Mouse (Mus musculus) adrenal gland, postnatal 36 days (tissue): ENCODE measurements around the gene Hoxa2. TPM values are rescaled to one million over a fixed set of nuclear protein-coding genes. Genes with fewer than 3 reads are reported as not detected.

ENCODE experiments used
- DNase-seq, 2 experiments: peaks; one replicate each; pipeline ENCODE4 v3.0.0; 2021; ENCODE audit warnings: mixed read lengths in 1 of 2
- long read RNA-seq, 2 experiments: library from polyadenylated mRNA; stranded (forward); transcript quantifications; one replicate each; pipeline ENCODE4 v2.0.0; 2021; ENCODE audit warnings: borderline sequencing depth in 2 of 2
- total RNA-seq, 2 experiments: library from RNA; stranded (reverse); gene quantifications; 2 replicates each; pipeline ENCODE4 v1.2.3; 2021

Gene Hoxa2
- total RNA-seq: 1 to 10 TPM; 1.7 to 1.9 TPM
- long read RNA-seq, experiment 1, partial matches to known transcripts: 0 of 3 reads
- long read RNA-seq, experiment 1, other reads (novel, unspliced or antisense): 0 of 3 reads
- long read RNA-seq, experiment 2: 0 reads

GRCm38 (mm10) chr6:52164626-52165440 is at the start of gene Hoxa2:
TSS of gene Hoxa2 (minus strand) at chr6:52164831.
- peak in 1 of 2 experiments; percentile 62 for DNase-seq

DNA sequence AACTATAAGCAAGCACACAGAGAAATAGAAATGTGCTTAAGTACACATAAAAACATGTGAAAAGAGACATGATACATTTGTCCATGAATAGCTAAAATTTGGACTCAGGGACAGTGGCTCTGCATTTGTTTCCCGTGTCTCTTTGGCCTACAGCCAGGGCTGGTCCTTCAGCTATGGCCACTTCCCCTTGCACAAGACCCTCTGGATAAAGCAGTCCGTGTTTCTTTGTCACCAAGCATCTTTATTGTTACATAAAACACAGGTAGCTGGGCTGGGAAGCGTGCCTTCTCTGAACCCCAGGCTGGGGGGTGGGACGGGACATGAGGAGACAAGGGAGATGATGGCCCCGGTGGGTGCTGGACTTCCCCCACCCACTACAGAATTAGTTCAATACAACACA is 49.6 kb upstream of the Hoxa2 start:
- DNase-seq: no peak

DNA sequence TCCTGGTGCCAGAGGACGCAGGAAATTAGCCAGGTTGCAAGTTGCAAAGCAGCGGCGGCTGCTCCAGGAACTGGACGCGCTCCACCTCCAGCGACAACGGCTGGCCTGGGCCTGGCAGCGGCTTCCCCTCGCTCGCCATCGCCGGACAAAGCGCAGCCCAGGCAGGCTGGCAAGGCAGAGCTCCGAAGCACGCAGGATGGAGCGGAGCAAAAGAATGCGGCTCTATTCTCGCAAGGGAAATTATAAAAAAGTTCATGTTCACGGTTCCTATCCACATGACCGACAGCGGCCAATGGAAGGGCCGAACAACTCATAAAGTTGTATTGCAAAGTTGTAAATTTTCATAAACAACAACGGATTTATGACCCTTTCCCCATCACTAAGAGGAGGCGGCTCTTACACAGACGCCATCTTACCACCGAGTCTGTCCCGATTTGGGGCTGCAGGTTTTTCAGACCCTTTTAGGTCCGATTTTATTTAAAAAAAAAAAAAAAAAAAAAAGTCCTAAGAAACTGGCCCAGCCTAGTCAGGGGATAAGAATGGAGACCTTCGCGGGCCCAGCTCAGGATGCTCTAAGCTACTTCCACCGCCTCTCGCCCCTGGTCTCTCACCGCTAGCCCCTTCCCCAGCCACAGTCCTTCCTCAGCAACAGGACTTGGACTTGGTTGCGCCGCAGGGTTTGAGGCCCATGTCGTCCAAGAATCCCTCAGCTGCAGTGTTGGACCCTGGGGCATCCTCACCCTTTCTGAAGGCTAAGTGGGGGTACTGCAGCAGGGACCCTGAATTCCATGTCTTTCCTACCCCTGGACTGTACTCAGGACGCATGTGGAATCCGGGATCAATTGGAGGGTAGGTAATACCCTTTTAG is 48.7 kb upstream of the Hoxa2 start, which contains the start of the genes Hoxa3 and Gm28308:
Gene Hoxa3, minus strand, starts transcription at position 218 of the 868 bp plus-strand sequence.
Gene Gm28308, minus strand, starts transcription at position 221 of the 868 bp plus-strand sequence.
- peak; percentile 72 to 83 for DNase-seq

DNA sequence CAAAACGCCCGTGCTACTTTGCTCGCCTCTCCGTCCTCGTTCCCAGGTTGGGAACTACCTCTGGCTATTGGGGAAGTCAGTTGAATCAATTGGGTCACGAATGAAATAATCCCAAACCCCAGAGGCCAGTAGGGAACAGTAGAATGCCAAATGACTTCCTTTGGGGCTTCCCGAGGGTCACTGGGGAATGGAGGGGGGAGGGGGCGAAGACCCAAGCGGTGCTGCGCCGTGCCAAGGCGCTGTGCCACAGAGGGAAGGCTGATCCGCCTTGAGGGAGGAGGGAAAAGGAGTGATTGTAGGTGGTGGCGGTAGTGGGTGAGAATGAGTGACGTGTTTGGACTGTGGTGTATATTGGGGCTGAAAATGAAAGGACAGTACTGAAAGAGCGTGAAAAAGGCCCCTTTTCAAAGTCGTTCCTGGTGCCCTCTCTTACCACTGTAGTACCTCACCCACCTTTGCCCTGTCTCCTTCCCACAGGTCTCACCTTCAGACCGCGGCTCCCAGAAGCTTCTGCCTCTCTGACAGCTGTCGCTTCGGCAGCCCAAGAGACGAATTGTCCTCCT is 48.0 kb upstream of the Hoxa2 start:
- peak in 1 of 2 experiments; percentile 67 for DNase-seq

DNA sequence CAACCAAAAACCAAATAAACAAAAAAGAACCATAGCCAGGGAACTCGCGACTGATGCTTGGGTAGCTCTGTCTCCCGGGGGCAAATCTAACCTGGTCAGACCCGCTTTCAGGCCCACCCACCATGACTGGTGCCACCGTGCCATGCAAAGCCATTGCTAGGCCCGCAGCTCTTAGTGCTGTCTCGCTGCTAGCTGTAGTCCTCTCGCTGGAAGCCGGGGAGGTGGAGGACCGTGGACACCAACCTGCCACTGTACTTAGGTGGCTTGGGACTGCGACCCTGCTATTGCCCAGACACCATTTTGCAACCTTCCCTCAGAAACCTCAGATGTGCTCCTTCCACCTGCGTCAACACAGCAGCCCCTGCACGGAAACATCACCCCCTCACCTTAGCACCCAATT is 47.3 kb upstream of the Hoxa2 start:
- no peak for DNase-seq

GRCm38 (mm10) chr6:52211170-52211935 is 46.7 kb upstream of the Hoxa2 start:
- DNase-seq: peak; percentile 87 to 92

GRCm38 (mm10) chr6:52209685-52210046 is 45.0 kb upstream of the Hoxa2 start:
- DNase-seq: no peak

DNA sequence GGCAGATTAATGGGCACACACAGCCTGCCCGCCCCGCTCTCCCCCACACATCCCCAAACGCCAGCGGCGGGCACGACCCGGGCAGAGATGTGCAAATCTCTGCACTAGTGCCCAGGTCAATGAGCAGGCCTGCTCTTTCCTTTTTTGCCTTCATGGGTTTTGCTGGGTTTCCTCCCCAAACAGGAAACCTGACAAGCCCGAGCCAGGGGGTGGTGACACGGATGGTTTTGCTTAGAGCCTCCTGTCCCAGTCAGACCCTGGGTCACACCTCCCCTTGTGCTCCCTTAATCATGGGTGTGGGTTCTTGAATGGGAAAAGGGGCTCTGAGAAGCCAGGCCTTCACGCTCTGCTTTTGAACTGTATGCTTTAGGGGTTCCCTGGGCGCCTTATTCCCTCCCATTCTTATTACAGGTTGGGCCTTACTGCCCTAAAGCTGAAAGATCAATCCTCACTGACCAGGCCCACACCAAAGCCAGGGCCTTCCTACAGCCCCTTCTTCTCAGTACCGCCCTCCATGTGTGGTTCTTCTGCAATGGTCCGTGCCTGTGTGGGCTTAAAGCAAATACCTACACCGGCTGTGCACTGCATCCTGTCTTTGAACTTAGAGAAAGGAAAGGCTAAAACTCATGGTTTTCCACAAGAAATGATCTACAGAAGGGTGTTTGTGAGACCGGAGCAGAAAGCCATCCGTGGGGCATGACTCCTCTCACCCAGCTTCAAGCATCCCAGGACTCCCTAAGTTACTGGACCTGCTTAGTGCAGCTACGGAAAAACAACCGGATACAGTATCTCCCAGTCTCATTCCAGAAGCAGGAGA is 44.4 kb upstream of the Hoxa2 start:
- DNase-seq: no peak

- peak; percentile 83 to 87 for DNase-seq
Measured at GRCm38 (mm10) chr6:52208072-52208867, 43.6 kb upstream of the Hoxa2 start, which contains the start of gene Hoxa6. TSS of gene Hoxa6 (minus strand) at chr6:52208722.

DNA sequence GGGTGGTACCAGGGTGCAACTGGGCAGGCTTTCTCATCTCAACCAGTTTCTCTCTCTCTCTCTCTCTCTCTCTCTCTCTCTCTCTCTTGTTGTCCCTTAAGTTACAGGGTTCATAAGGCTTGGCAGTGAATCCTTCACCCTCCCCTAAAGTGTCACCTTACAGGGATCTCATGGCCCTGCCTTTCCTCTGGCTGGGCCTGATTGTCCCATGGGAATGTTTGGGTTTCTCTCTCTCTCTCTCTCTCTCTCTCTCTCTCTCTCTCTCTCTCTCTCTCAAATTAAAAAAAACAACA is 43.0 kb upstream of the Hoxa2 start:
- DNase-seq: no peak

GRCm38 (mm10) chr6:52206882-52207683 is 42.5 kb upstream of the Hoxa2 start:
- DNase-seq: no peak

DNA sequence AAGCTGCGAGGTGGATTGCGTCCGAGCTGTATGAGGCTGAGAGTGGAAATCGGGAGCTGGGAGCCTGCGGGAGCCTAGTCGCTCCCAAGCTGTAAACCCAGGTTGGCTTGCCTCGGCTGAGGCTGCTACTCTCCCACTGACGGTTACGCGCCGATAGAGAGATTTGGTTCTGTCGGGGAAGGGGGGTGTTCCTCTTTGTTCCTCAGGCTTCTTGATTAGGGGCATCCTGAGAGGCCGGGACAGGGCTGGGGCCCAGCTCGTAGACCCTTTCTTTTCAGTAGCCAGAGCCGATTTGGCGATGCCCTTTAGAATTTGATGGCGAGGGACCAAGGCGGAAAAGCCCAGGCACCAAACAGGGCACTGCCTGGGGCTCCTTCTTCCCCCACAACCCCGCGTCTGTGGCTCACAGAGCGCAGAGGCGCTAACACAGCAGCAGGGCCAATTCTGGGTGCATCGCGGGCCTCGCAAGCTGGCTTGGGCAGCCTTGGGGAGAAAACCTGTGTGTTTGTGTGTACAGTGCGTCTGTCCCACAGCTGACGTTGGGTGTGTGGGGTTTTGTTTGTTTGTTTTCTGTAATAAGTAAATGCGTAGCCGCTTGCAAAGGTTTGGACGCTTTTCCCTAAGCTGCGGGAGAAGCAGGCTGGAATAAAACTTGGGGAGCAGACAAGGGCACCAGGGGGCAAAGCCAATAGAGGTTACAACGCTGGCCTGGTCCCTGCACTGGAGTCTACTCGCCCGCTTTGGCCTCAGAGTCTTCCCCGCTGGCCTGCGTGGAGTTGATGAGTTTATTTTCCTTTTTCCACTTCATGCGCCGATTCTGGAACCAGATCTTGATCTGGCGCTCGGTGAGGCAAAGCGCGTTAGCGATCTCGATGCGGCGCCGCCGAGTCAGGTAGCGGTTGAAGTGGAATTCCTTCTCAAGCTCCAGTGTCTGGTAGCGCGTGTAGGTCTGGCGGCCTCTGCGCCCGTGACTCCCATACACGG is 41.3 kb upstream of the Hoxa2 start:
- DNase-seq: no peak

GRCm38 (mm10) chr6:52205221-52205620 is 40.6 kb upstream of the Hoxa2 start:
- DNase-seq: no peak

DNA sequence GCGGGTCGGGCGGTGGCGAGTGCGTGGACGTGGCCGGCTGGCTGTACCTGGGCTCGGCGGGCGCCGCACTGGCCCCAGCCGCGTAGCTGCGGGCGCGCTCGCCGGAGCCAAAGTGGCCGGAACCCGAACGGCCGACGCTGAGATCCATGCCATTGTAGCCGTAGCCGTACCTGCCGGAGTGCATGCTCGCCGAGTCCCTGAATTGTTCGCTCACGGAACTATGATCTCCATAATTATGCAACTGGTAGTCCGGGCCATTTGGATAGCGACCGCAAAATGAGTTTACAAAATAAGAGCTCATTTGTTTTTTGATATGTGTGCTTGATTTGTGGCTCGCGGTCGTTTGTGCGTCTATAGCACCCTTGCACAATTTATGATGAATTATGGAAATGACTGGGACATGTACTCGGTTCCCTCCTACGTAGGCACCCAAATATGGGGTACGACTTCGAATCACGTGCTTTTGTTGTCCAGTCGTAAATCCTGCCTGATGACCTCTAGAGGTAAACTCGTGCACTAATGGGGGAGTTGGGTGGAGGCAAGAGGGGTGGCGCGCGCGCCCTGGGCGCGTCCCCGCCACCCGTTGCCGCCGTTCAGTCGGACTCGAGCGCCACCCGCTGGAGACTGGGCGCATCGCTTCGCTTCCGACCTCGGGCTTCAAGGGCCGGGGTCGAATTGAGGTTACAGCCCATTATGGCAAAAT is 39.6 kb upstream of the Hoxa2 start, which contains the start of gene Hoxa5:
Gene Hoxa5, minus strand, starts transcription at position 538 of the 703 bp plus-strand sequence.
- DNase-seq: peak; percentile 88 to 93

DNA sequence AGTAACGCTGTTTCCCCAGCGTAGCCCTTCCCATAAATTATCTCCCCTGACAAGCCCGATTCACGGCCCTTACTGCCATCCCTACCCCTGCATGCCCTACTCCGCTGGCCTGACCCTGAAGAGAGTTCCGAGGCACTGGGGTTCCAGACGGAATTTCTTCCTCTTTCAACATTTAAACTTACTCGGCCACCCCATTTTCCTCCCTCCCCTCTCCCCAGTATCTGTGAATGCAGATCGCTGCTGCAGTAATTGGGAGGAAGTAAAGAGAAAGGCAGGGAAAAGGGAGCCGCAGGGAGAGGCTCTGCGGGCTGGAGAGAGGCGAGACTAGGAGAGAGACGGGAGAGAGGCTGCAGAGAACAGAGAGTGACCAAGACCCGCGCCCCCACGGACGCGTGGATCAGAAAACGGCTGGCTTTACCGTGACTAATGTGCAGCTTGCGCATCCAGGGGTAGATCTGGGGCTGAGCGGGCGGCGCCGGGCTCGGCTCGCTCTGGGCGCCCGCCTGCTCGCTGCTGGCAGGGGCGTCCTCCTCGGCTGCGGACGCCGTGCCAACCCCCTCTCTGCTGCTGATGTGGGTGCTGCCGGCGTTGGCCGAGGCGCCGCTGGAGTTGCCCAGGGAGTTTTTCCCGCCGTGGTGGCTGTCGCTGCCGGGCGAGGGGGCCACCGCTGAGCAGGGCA is 38.9 kb upstream of the Hoxa2 start:
- DNase-seq: peak in 1 of 2 experiments; percentile 59

DNA sequence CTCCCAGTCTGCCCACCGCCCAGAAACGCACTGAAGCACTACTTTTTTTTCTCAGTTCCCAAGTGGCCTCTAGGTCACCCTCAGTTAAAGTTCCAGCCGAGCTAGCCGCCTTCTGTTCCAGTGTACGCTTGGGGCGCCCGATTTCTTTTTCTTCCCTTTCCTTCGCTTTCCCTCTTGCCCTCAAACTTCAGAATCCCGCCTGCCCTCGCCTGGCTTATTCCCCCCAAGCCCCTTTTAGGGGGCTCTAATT is 38.4 kb upstream of the Hoxa2 start:
- DNase-seq: no peak
